Mouse (Mus musculus) limb, embryonic 15.5 days (tissue): Measurements from ENCODE around the gene Sfpq. TPM values are rescaled to one million over a fixed set of nuclear protein-coding genes. Genes with fewer than 3 reads are reported as not detected.

Experiments used
- ATAC-seq: fragments of 200-750 bp; cut with Nextera tagmentation; 2 replicates; pipeline ENCODE4 v1.8.0; 2017; ENCODE audit warnings: low read depth, moderate TSS enrichment; ENCODE audit not compliant: insufficient number of reproducible peaks, low FRiP score, low TSS enrichment
- H3K27ac ChIP-seq: fragments of 300-500 bp; sonication (generic); 2 replicates; pipeline ENCODE4 v1.5.1; 2015; ENCODE audit warnings: moderate library complexity, mild to moderate bottlenecking, inconsistent platforms
- H3K27me3 ChIP-seq: fragments of 300-500 bp; sonication (generic); 2 replicates; pipeline ENCODE4 v1.6.1; 2015; ENCODE audit warnings: inconsistent platforms
- H3K36me3 ChIP-seq: fragments of 300-500 bp; sonication (generic); 2 replicates; pipeline ENCODE4 v1.6.1; 2015; ENCODE audit warnings: inconsistent platforms
- H3K4me1 ChIP-seq: fragments of 300-500 bp; sonication (generic); 2 replicates; pipeline ENCODE4 v1.6.1; 2015; ENCODE audit warnings: inconsistent platforms
- H3K4me2 ChIP-seq: fragments of 300-500 bp; sonication (generic); 2 replicates; pipeline ENCODE4 v1.6.1; 2015; ENCODE audit warnings: mild to moderate bottlenecking, inconsistent platforms
- H3K4me3 ChIP-seq: fragments of 300-500 bp; sonication (generic); 2 replicates; pipeline ENCODE4 v1.5.1; 2015; ENCODE audit warnings: mild to moderate bottlenecking, inconsistent platforms
- H3K9ac ChIP-seq: fragments of 300-500 bp; sonication (generic); 2 replicates; pipeline ENCODE4 v1.6.1; 2015; ENCODE audit warnings: inconsistent platforms
- H3K9me3 ChIP-seq: fragments of 300-500 bp; sonication (generic); 2 replicates; pipeline ENCODE4 v1.6.1; 2016; ENCODE audit warnings: inconsistent platforms
- WGBS: fragments of 180-500 bp; shearing (Covaris S2); methylation state at CpG from one replicate; pipeline ENCODE4 v1.1.7; 2015; 5-methylcytosine and 5-hydroxymethylcytosine counted together
- polyA plus RNA-seq: library from polyadenylated mRNA; unstranded; fragments of >200 nt; fragmentation: Nextera tagmentation; extraction: Ambion mirVana; gene quantifications from 2 replicates; pipeline ENCODE4 v1.2.1, GENCODE M21; 2015

Gene Sfpq
- polyA plus RNA-seq, 1 experiment from 2014 or later = 71.8 TPM

GRCm38 (mm10) chr4:127076875-127077548 lies 55.9 kb downstream of the Sfpq start, which contains the start of gene Zmym6:
Gene Zmym6, plus strand, starts transcription at chr4:127077383.
- peaks cover 9% of the 10 kb centered on the region for H3K4me1 ChIP-seq
- H3K27me3 ChIP-seq = no peaks in the 10 kb centered on the region
- peak; percentile 96 for ATAC-seq
- under 1% methylated on average over 46 of the region's 46 CpGs for WGBS
- peak within 1 kb of the TSS; percentile 67 for H3K4me2 ChIP-seq
- peak within 1 kb of the TSS; percentile 94 for H3K27ac ChIP-seq
- H3K36me3 ChIP-seq = no peaks in the 10 kb centered on the region; the same call in 1 of the 2 replicates
- peak within 1 kb of the TSS; percentile 50 for H3K9ac ChIP-seq
- H3K4me3 ChIP-seq = peak within 1 kb of the TSS; percentile 50
- no peaks in the 10 kb centered on the region for H3K9me3 ChIP-seq

- Histone ChIP-seq H3K9me3 (no peaks in the 10 kb centered on the region), H3K4me2 (no peak overlapping the region), H3K9ac (no peak overlapping the region), H3K27ac (no peak overlapping the region), H3K27me3 (no peaks in the 10 kb centered on the region), H3K36me3 (no peaks in the 10 kb centered on the region; the same call in 1 of the 2 replicates), H3K4me3 (no peak overlapping the region), H3K4me1 (peaks cover 9% of the 10 kb centered on the region)
- 39% methylated on average over 1 of the region's 1 CpGs for WGBS
- ATAC-seq = no peak
These were observed 59.7 kb downstream of the Sfpq start for GRCm38 (mm10) chr4:127080806-127081205.

GRCm38 (mm10) chr4:127083131-127083530 lies 62.0 kb downstream of the Sfpq start:
- 81% methylated on average over 2 of the region's 2 CpGs for WGBS
- H3K4me2 ChIP-seq = no peak overlapping the region
- H3K9me3 ChIP-seq = no peaks in the 10 kb centered on the region
- peaks cover 2% of the 10 kb centered on the region; the same call in 1 of the 2 replicates for H3K36me3 ChIP-seq
- no peak overlapping the region for H3K4me3 ChIP-seq
- H3K4me1 ChIP-seq = peaks cover 5% of the 10 kb centered on the region
- H3K27me3 ChIP-seq = no peaks in the 10 kb centered on the region
- no peak overlapping the region for H3K27ac ChIP-seq
- no peak overlapping the region for H3K9ac ChIP-seq
- no peak for ATAC-seq

DNA sequence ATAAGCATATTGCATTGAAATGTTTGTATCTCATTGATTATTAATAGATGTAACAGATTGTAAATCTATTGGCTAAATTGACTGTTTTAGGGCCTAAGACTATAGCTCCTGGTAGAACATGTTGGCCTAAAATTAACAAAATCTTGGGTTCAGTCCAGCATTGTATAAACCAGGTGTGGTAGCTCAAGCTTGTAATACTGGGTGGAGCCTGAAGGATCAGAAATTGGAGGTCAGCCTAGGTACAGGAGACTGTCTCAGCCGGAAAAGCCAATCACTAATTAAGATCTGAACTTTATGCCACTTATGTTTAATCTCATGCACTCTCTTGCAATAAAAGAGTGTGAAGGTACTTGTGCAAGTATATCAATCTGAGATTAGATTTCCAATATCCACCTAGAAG lies 64.6 kb downstream of the Sfpq start:
- WGBS = 77% methylated on average over 1 of the region's 1 CpGs
- Histone ChIP-seq H3K27ac (no peak overlapping the region), H3K9ac (no peak overlapping the region), H3K4me2 (no peak overlapping the region), H3K9me3 (no peaks in the 10 kb centered on the region), H3K36me3 (peaks cover 21% of the 10 kb centered on the region), H3K4me3 (no peak overlapping the region), H3K27me3 (no peaks in the 10 kb centered on the region), H3K4me1 (no peaks in the 10 kb centered on the region)
- ATAC-seq = no peak

Other genes starting within 250 kb of the Sfpq start
- gene Zmym4, start 53.2 kb upstream of the Sfpq start, polyA plus RNA-seq = 12.9 and 17.2 TPM in 2 replicates
- 18.5 and 19.8 TPM in 2 replicates for gene Zmym1, start 39.8 kb downstream of the Sfpq start, polyA plus RNA-seq
- 18.0 and 22.0 TPM in 2 replicates for gene Zmym6, start 56.1 kb downstream of the Sfpq start, polyA plus RNA-seq
- 12.2 and 13.0 TPM in 2 replicates for gene Tmem35b, start 102.4 kb downstream of the Sfpq start, polyA plus RNA-seq
- 0.56 and 0.63 TPM in 2 replicates for gene Dlgap3, start 147.9 kb downstream of the Sfpq start, polyA plus RNA-seq
- 53.0 and 53.1 TPM in 2 replicates for gene Smim12, start 222.5 kb downstream of the Sfpq start, polyA plus RNA-seq